Mouse (Mus musculus) limb, embryonic 15.5 days (tissue): ENCODE data around the gene Olfr110. TPM values are rescaled to one million over a fixed set of nuclear protein-coding genes. Genes with fewer than 3 reads are reported as not detected.
"Not testable (repeated sequence)": the region's sequence is repeated elsewhere in the genome, so short reads cannot be mapped to it uniquely, and the experiment has no call there.

ENCODE experiments used
- ATAC-seq: fragments of 200-750 bp; cut with Nextera tagmentation; 2 replicates; pipeline ENCODE4 v1.8.0; 2017; ENCODE audit warnings: low read depth, moderate TSS enrichment; ENCODE audit not compliant: insufficient number of reproducible peaks, low FRiP score, low TSS enrichment
- H3K27ac ChIP-seq: fragments of 300-500 bp; sonication (generic); 2 replicates; pipeline ENCODE4 v1.5.1; 2015; ENCODE audit warnings: moderate library complexity, mild to moderate bottlenecking, inconsistent platforms
- H3K27me3 ChIP-seq: fragments of 300-500 bp; sonication (generic); 2 replicates; pipeline ENCODE4 v1.6.1; 2015; ENCODE audit warnings: inconsistent platforms
- H3K36me3 ChIP-seq: fragments of 300-500 bp; sonication (generic); 2 replicates; pipeline ENCODE4 v1.6.1; 2015; ENCODE audit warnings: inconsistent platforms
- H3K4me1 ChIP-seq: fragments of 300-500 bp; sonication (generic); 2 replicates; pipeline ENCODE4 v1.6.1; 2015; ENCODE audit warnings: inconsistent platforms
- H3K4me2 ChIP-seq: fragments of 300-500 bp; sonication (generic); 2 replicates; pipeline ENCODE4 v1.6.1; 2015; ENCODE audit warnings: mild to moderate bottlenecking, inconsistent platforms
- H3K4me3 ChIP-seq: fragments of 300-500 bp; sonication (generic); 2 replicates; pipeline ENCODE4 v1.5.1; 2015; ENCODE audit warnings: mild to moderate bottlenecking, inconsistent platforms
- H3K9ac ChIP-seq: fragments of 300-500 bp; sonication (generic); 2 replicates; pipeline ENCODE4 v1.6.1; 2015; ENCODE audit warnings: inconsistent platforms
- H3K9me3 ChIP-seq: fragments of 300-500 bp; sonication (generic); 2 replicates; pipeline ENCODE4 v1.6.1; 2016; ENCODE audit warnings: inconsistent platforms
- WGBS: fragments of 180-500 bp; shearing (Covaris S2); methylation state at CpG from one replicate; pipeline ENCODE4 v1.1.7; 2015; 5-methylcytosine and 5-hydroxymethylcytosine counted together
- polyA plus RNA-seq: library from polyadenylated mRNA; unstranded; fragments of >200 nt; fragmentation: Nextera tagmentation; extraction: Ambion mirVana; gene quantifications from 2 replicates; pipeline ENCODE4 v1.2.1, GENCODE M21; 2015

Olfr110 gene
- polyA plus RNA-seq, result not detected in 2 replicates

- no peak within 1 kb of the TSS for H3K4me2 ChIP-seq
- H3K36me3 ChIP-seq, result no peaks in the 10 kb centered on the region
- H3K9me3 ChIP-seq, result no peaks in the 10 kb centered on the region
- WGBS, result 63% methylated on average over 1 of the region's 1 CpGs
- H3K9ac ChIP-seq, result no peak within 1 kb of the TSS
- no peak within 1 kb of the TSS for H3K27ac ChIP-seq
- no peaks in the 10 kb centered on the region for H3K27me3 ChIP-seq
- no peaks in the 10 kb centered on the region for H3K4me1 ChIP-seq
- no peak for ATAC-seq
- no peak within 1 kb of the TSS for H3K4me3 ChIP-seq
Observed at GRCm38 (mm10) chr17:37491930-37492518, at the start of gene Olfr110. TSS of gene Olfr110 (plus strand) at chr17:37492468.

GRCm38 (mm10) chr17:37445180-37445579 is 47.1 kb upstream of the Olfr110 start, which contains the start of gene Olfr108:
TSS of gene Olfr108 (plus strand) at chr17:37445480.
- no peak within 1 kb of the TSS for H3K4me3 ChIP-seq
- H3K9me3 ChIP-seq, result no peaks in the 10 kb centered on the region
- H3K4me2 ChIP-seq, result no peak within 1 kb of the TSS
- no peaks in the 10 kb centered on the region for H3K4me1 ChIP-seq
- no peaks in the 10 kb centered on the region for H3K27me3 ChIP-seq
- H3K36me3 ChIP-seq, result no peaks in the 10 kb centered on the region
- no peak for ATAC-seq
- WGBS, result 80% methylated on average over 1 of the region's 1 CpGs
- no peak within 1 kb of the TSS for H3K9ac ChIP-seq
- no peak within 1 kb of the TSS for H3K27ac ChIP-seq

- 83% methylated on average over 1 of the region's 1 CpGs for WGBS
- H3K4me3 ChIP-seq, result no peak within 1 kb of the TSS
- no peak within 1 kb of the TSS for H3K4me2 ChIP-seq
- H3K9ac ChIP-seq, result no peak within 1 kb of the TSS
- no peaks in the 10 kb centered on the region for H3K4me1 ChIP-seq
- no peaks in the 10 kb centered on the region for H3K36me3 ChIP-seq
- H3K27ac ChIP-seq, result no peak within 1 kb of the TSS
- ATAC-seq, result no peak
- H3K27me3 ChIP-seq, result no peaks in the 10 kb centered on the region
- no peaks in the 10 kb centered on the region for H3K9me3 ChIP-seq
Observed at GRCm38 (mm10) chr17:37458616-37459015, 33.7 kb upstream of the Olfr110 start, which contains the start of gene Olfr109. TSS of gene Olfr109 (plus strand) at chr17:37458916.

- Histone ChIP-seq H3K9ac (no peak within 1 kb of the TSS), H3K36me3 (no peaks in the 10 kb centered on the region), H3K4me1 (no peaks in the 10 kb centered on the region), H3K4me2 (no peak within 1 kb of the TSS), H3K27ac (no peak within 1 kb of the TSS), H3K9me3 (no peaks in the 10 kb centered on the region), H3K27me3 (no peaks in the 10 kb centered on the region), H3K4me3 (no peak within 1 kb of the TSS)
- no peak for ATAC-seq
- 72% methylated on average over 2 of the region's 2 CpGs for WGBS
Observed at GRCm38 (mm10) chr17:37483452-37483851, 8.8 kb upstream of the Olfr110 start, which contains the start of gene H2-M2. TSS of gene H2-M2 (minus strand) at chr17:37483552.

GRCm38 (mm10) chr17:37507730-37508129 is 15.5 kb downstream of the Olfr110 start, which contains the start of gene Olfr111:
TSS of gene Olfr111 (plus strand) at chr17:37508030.
- Histone ChIP-seq H3K4me2 (no peak within 1 kb of the TSS), H3K4me3 (no peak within 1 kb of the TSS), H3K27me3 (no peaks in the 10 kb centered on the region), H3K9me3 (no peaks in the 10 kb centered on the region), H3K36me3 (no peaks in the 10 kb centered on the region), H3K9ac (no peak within 1 kb of the TSS), H3K27ac (no peak within 1 kb of the TSS), H3K4me1 (no peaks in the 10 kb centered on the region)
- ATAC-seq, result no peak
- 81% methylated on average over 4 of the region's 4 CpGs for WGBS

- not testable (repeated sequence) for H3K4me3 ChIP-seq, H3K27ac ChIP-seq, H3K27me3 ChIP-seq, H3K36me3 ChIP-seq, H3K4me2 ChIP-seq, ATAC-seq, H3K4me1 ChIP-seq, H3K9me3 ChIP-seq, H3K9ac ChIP-seq
Observed at GRCm38 (mm10) chr17:37524612-37525011, 32.3 kb downstream of the Olfr110 start.

GRCm38 (mm10) chr17:37525427-37525826 is 33.2 kb downstream of the Olfr110 start:
- H3K9ac ChIP-seq, ATAC-seq, H3K4me2 ChIP-seq, H3K4me3 ChIP-seq, H3K4me1 ChIP-seq, H3K27me3 ChIP-seq, H3K9me3 ChIP-seq, H3K27ac ChIP-seq, H3K36me3 ChIP-seq: not testable (repeated sequence)
- 62% methylated on average over 1 of the region's 1 CpGs for WGBS

GRCm38 (mm10) chr17:37535173-37535572 is 42.9 kb downstream of the Olfr110 start:
- H3K9ac ChIP-seq, result no peak overlapping the region
- no peaks in the 10 kb centered on the region for H3K4me1 ChIP-seq
- ATAC-seq, result no peak
- H3K27ac ChIP-seq, result no peak overlapping the region
- H3K4me3 ChIP-seq, result no peak overlapping the region
- no peaks in the 10 kb centered on the region for H3K9me3 ChIP-seq
- H3K4me2 ChIP-seq, result no peak overlapping the region
- H3K36me3 ChIP-seq, result no peaks in the 10 kb centered on the region
- H3K27me3 ChIP-seq, result no peaks in the 10 kb centered on the region

- WGBS, result 52% methylated on average over 1 of the region's 1 CpGs
- H3K27me3 ChIP-seq, H3K4me2 ChIP-seq, H3K36me3 ChIP-seq, H3K9me3 ChIP-seq, H3K4me1 ChIP-seq, H3K4me3 ChIP-seq, H3K9ac ChIP-seq, H3K27ac ChIP-seq, ATAC-seq: not testable (repeated sequence)
Observed at GRCm38 (mm10) chr17:37538416-37538815, 46.1 kb downstream of the Olfr110 start.

GRCm38 (mm10) chr17:37541454-37542119 is 49.3 kb downstream of the Olfr110 start:
- H3K27ac ChIP-seq, result no peak overlapping the region
- no peak overlapping the region for H3K4me2 ChIP-seq
- no peaks in the 10 kb centered on the region for H3K36me3 ChIP-seq
- no peak overlapping the region for H3K4me3 ChIP-seq
- ATAC-seq, result no peak
- WGBS, result 77% methylated on average over 4 of the region's 4 CpGs
- no peak overlapping the region for H3K9ac ChIP-seq
- no peaks in the 10 kb centered on the region for H3K4me1 ChIP-seq
- H3K9me3 ChIP-seq, result no peaks in the 10 kb centered on the region
- no peaks in the 10 kb centered on the region for H3K27me3 ChIP-seq

- Histone ChIP-seq H3K36me3 (no peaks in the 10 kb centered on the region), H3K4me1 (no peaks in the 10 kb centered on the region), H3K27ac (no peak overlapping the region), H3K4me3 (no peak overlapping the region), H3K27me3 (no peaks in the 10 kb centered on the region), H3K9ac (no peak overlapping the region), H3K4me2 (no peak overlapping the region), H3K9me3 (no peaks in the 10 kb centered on the region)
- no peak for ATAC-seq
- WGBS, result 48% methylated on average over 3 of the region's 3 CpGs
Observed at GRCm38 (mm10) chr17:37543800-37544435, 51.6 kb downstream of the Olfr110 start.
